ENCODE assay signal across 10 mouse cellular contexts in the genomic region with DNA sequence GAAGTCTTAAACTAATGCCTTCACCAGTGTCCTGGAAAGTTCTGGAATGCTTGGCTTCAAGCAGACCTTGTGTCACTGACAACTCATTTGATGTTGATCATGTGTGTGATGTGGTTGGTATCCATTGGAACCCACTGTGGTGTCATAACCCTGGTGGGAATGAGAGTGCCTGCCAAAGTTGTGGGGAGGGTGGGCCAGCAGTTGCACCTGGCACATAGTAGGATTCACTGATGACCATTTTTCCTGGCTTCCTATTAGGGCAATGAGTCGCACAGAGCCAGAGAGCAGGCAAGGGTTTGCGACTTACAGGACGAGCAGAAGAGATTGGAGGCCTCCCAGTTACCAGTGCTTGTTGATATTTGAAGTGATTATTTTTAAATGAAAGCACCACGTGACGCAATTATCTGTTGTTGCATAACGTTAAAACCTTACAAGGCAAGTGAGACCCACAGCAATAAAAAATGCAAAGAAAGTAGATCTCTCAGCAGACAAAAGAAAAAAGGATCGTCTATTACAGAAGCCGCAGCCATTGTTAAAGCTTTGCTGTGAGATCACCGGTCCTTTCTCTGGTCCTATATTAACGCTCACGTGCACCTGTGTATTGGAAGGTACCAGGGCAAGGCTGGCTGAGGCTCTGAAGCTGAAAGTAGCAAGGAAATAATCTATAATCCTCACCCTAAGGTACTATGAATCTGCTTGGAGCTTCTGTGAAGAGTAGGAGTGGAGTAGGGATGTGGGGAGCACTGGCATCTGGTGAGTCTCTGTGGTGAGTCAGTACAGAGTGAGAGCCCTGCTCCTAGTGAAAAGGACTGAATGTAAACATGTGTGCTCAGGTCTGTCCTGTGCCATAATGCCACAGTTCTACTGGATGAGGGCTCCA.
DNase-seq lines count a peak whose midpoint lies in the region; ATAC-seq lines count a peak whose summit lies in the region.
"Had no signal": no experiment of that assay in that cellular context is flagged by ENCODE, and none has a peak within 500 bp of the region (broad histone marks: within the 10 kb centered on the region; RNA-seq: fewer than 3 reads in every experiment).

No protein-coding gene starts in this region.

- H3K4me3 ChIP-seq in intestine, embryonic 14.5 days (ENCODE audit: low read depth, low read length) = no peak overlapping the region
- no peak overlapping the region for H3K4me3 ChIP-seq in intestine, embryonic 15.5 days (replicated peaks)
- no peak overlapping the region for H3K4me3 ChIP-seq in midbrain, embryonic 10.5 days
- H3K4me3 ChIP-seq in midbrain, embryonic 16.5 days (ENCODE audit: low read depth, low read length) = no peak overlapping the region
- no peak overlapping the region for H3K4me3 ChIP-seq in brown adipose tissue, adult 24 weeks (ENCODE audit: insufficient read depth, low read depth, low read length)
- H3K4me3 ChIP-seq in stomach, embryonic 14.5 days (ENCODE audit: low read depth, low read length) = no peak overlapping the region
- H3K4me3 ChIP-seq: hindbrain, embryonic 15.5 days had no signal

- no peak overlapping the region for H3K9ac ChIP-seq in intestine, embryonic 14.5 days (ENCODE audit: low read length)
- H3K9ac ChIP-seq in intestine, embryonic 15.5 days = no peak overlapping the region
- no peak overlapping the region for H3K9ac ChIP-seq in midbrain, embryonic 16.5 days (ENCODE audit: low read depth, low read length)
- H3K9ac ChIP-seq in stomach, embryonic 14.5 days (replicated peaks; ENCODE audit: low read depth, low read length) = no peak overlapping the region
- H3K9ac ChIP-seq: hindbrain, embryonic 15.5 days had no signal

- H3K4me2 ChIP-seq in intestine, embryonic 14.5 days (ENCODE audit: low read length) = no peak overlapping the region
- H3K4me2 ChIP-seq in intestine, embryonic 15.5 days (replicated peaks) = no peak overlapping the region
- no peak overlapping the region for H3K4me2 ChIP-seq in midbrain, embryonic 16.5 days (ENCODE audit: low read length)
- no peak overlapping the region for H3K4me2 ChIP-seq in stomach, embryonic 14.5 days (replicated peaks; ENCODE audit: low read depth, low read length)
- H3K4me2 ChIP-seq: hindbrain, embryonic 15.5 days had no signal

- DNase-seq in intestine, embryonic 14.5 days (ENCODE audit: low spot score) = no peak
- DNase-seq in midbrain, embryonic 10.5 days (ENCODE audit: low spot score) = no peak
- DNase-seq in embryo, embryonic 9.5 days (ENCODE audit: extremely low spot score) = no peak
- no peak for DNase-seq in thymus, postnatal 4 days
- DNase-seq: layer of hippocampus, postnatal 36 days had no signal

- H3K36me3 ChIP-seq in intestine, embryonic 14.5 days (ENCODE audit: control insufficient read depth, insufficient read depth, low read length) = no peaks in the 10 kb centered on the region
- H3K36me3 ChIP-seq in intestine, embryonic 15.5 days = no peaks in the 10 kb centered on the region
- H3K36me3 ChIP-seq in midbrain, embryonic 10.5 days = no peaks in the 10 kb centered on the region
- H3K36me3 ChIP-seq in midbrain, embryonic 16.5 days (ENCODE audit: control insufficient read depth, insufficient read depth, low read length) = no peaks in the 10 kb centered on the region
- no peaks in the 10 kb centered on the region for H3K36me3 ChIP-seq in stomach, embryonic 14.5 days (ENCODE audit: control insufficient read depth, insufficient read depth, low read length)
- H3K36me3 ChIP-seq: hindbrain, embryonic 15.5 days had no signal

- H3K27ac ChIP-seq in intestine, embryonic 14.5 days (ENCODE audit: low read depth) = peak overlapping the region; percentile 47; the same call in 1 of the 2 replicates
- H3K27ac ChIP-seq in intestine, embryonic 15.5 days = no peak overlapping the region; the same call in 1 of the 2 replicates
- 0 out of 2 replicates have a peak overlapping the region, but pooled peaks have one; percentile 3 for H3K27ac ChIP-seq in midbrain, embryonic 10.5 days (replicated peaks)
- H3K27ac ChIP-seq in midbrain, embryonic 16.5 days (ENCODE audit: low read length) = no peak overlapping the region
- H3K27ac ChIP-seq in brown adipose tissue, adult 24 weeks (replicated peaks; ENCODE audit: low read depth, low read length) = peak overlapping the region; percentile 62
- peak overlapping the region; percentile 61; the same call in 1 of the 2 replicates for H3K27ac ChIP-seq in stomach, embryonic 14.5 days (ENCODE audit: low read length)
- H3K27ac ChIP-seq: hindbrain, embryonic 15.5 days had no signal

- ATAC-seq in intestine, embryonic 14.5 days (replicated peaks; ENCODE audit: low FRiP score, low TSS enrichment, low read depth) = no peak
- no peak for ATAC-seq in intestine, embryonic 15.5 days
- ATAC-seq in midbrain, embryonic 16.5 days = no peak
- ATAC-seq in stomach, embryonic 14.5 days (ENCODE audit: insufficient number of reproducible peaks, insufficient read depth, low FRiP score, low read depth) = no peak

- WGBS in intestine, embryonic 14.5 days = 81% methylated on average over 11 of the region's 11 CpGs
- 71% methylated on average over 11 of the region's 11 CpGs for WGBS in intestine, embryonic 15.5 days
- 93% methylated on average over 11 of the region's 11 CpGs for WGBS in midbrain, embryonic 10.5 days
- WGBS in midbrain, embryonic 16.5 days = 78% methylated on average over 11 of the region's 11 CpGs
- 77% methylated on average over 11 of the region's 11 CpGs for WGBS in stomach, embryonic 14.5 days

- peaks cover 21% of the 10 kb centered on the region for H3K4me1 ChIP-seq in intestine, embryonic 14.5 days (replicated peaks; ENCODE audit: control insufficient read depth, insufficient read depth, low read length)
- peaks cover 31% of the 10 kb centered on the region for H3K4me1 ChIP-seq in intestine, embryonic 15.5 days (replicated peaks)
- H3K4me1 ChIP-seq in midbrain, embryonic 10.5 days = peaks cover 31% of the 10 kb centered on the region
- H3K4me1 ChIP-seq in midbrain, embryonic 16.5 days (ENCODE audit: control insufficient read depth, insufficient read depth, low read length) = peaks cover 6% of the 10 kb centered on the region
- H3K4me1 ChIP-seq in brown adipose tissue, adult 24 weeks (ENCODE audit: control insufficient read depth, insufficient read depth, insufficient read length, low read length) = peaks cover 36% of the 10 kb centered on the region
- peaks cover 23% of the 10 kb centered on the region; the same call in 1 of the 2 replicates for H3K4me1 ChIP-seq in stomach, embryonic 14.5 days (ENCODE audit: control insufficient read depth, insufficient read depth, low read length)

- H3K9me3 ChIP-seq in intestine, embryonic 14.5 days (ENCODE audit: control insufficient read depth, low read length) = no peaks in the 10 kb centered on the region
- H3K9me3 ChIP-seq in intestine, embryonic 15.5 days = no peaks in the 10 kb centered on the region
- no peaks in the 10 kb centered on the region; the same call in 1 of the 2 replicates for H3K9me3 ChIP-seq in midbrain, embryonic 10.5 days (replicated peaks)
- H3K9me3 ChIP-seq in midbrain, embryonic 16.5 days (replicated peaks; ENCODE audit: control insufficient read depth, low read length, poor library complexity, severe bottlenecking) = no peaks in the 10 kb centered on the region
- no peaks in the 10 kb centered on the region for H3K9me3 ChIP-seq in stomach, embryonic 14.5 days (ENCODE audit: control insufficient read depth, low read depth, low read length)
- H3K9me3 ChIP-seq: hindbrain, embryonic 15.5 days had no signal

- no peaks in the 10 kb centered on the region for H3K27me3 ChIP-seq in intestine, embryonic 14.5 days (replicated peaks; ENCODE audit: control insufficient read depth, insufficient read depth, low read length)
- H3K27me3 ChIP-seq in intestine, embryonic 15.5 days (replicated peaks) = no peaks in the 10 kb centered on the region
- no peaks in the 10 kb centered on the region for H3K27me3 ChIP-seq in midbrain, embryonic 10.5 days (ENCODE audit: low read depth, poor library complexity, severe bottlenecking)
- H3K27me3 ChIP-seq in midbrain, embryonic 16.5 days (ENCODE audit: control insufficient read depth, insufficient read depth, low read depth, low read length) = no peaks in the 10 kb centered on the region
- H3K27me3 ChIP-seq in stomach, embryonic 14.5 days (ENCODE audit: control insufficient read depth, insufficient read depth, low read length) = no peaks in the 10 kb centered on the region
- H3K27me3 ChIP-seq: hindbrain, embryonic 15.5 days had no signal

Comparison
In these comparisons a context has a peak if more than half of its experiments do, and no peak if none do; other contexts are left out.
1. H3K27ac ChIP-seq: peak in intestine, embryonic 14.5 days (single experiment), midbrain, embryonic 10.5 days (single experiment), brown adipose tissue, adult 24 weeks (single experiment) and stomach, embryonic 14.5 days (single experiment); none in intestine, embryonic 15.5 days (single experiment) and midbrain, embryonic 16.5 days (single experiment).